In the genomic region with DNA sequence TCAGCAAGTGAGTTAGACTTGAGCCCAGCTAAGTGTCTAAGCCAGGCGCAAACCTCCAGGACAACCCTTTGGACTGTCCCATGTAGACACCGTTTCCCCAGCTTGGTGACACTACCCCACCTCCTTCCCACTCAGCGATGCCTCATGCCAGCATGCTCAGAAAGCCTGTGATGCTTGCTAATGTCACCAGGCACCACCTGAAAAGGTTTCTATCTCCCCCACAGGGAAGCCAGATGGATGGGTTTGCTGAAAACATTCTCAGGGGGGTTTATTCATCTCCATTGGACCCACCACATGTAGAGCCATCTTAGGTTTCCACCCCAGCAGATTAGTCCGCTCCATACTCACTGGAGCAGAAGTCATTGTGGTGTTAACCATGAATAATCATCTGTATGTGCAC, we compare ENCODE assay signal across 5 mouse cellular contexts.
"Had no signal": no experiment of that assay in that cellular context is flagged by ENCODE, and none has a peak within 500 bp of the region (broad histone marks: within the 10 kb centered on the region; RNA-seq: fewer than 3 reads in every experiment).

No protein-coding gene starts in this region.

- DNase-seq: kidney, postnatal 25 days; layer of hippocampus, adult 9-11 months; liver, postnatal 0 days; lung, embryonic 14.5 days; thymus, postnatal 25 days had no signal
